Mouse (Mus musculus) stomach, postnatal 0 days (tissue): Measurements from ENCODE around the gene Rbms3.

Experiments
- CTCF ChIP-seq: IDR thresholded peaks from 2 replicates; pipeline ENCODE4 v1.5.1; 2016; ENCODE audit warnings: antibody characterized with exemption, low read depth, mild to moderate bottlenecking, moderate library complexity
- EP300 ChIP-seq: optimal IDR thresholded peaks from 2 replicates; pipeline ENCODE3; 2016; ENCODE audit warnings: antibody characterized with exemption

DNA sequence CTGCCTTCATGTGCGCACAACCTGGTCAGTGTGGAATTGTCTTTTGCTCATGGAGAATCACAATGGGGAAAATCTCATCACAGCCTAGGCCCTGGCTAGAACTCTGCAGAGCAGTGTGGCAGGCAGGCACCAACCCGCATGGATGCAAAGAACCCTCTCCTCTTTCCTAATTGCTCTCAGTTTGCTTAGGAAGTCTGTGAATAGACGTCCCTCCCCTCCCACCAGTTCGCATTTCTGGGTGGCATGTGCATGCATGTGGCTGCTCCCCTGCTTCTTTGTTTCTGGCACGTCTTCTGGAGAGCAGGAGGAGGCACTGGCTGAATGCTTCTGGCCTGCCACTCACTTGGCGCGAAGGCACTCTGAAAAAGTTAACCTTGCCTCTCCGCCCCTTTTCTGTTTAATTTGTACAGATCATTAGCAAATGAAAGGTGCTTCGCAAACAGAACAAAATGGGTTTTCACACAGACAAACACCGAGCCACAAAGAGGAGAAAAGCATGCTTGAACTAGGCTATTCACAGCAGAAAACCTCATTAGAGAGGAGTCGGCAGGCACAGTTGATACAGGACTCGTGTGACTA lies 710.2 kb downstream of the Rbms3 start:
- TF ChIP-seq CTCF = no peak
- TF ChIP-seq EP300 = no peak
